19 mouse cellular contexts compared by ENCODE assay signal in genomic region chr2:41302796-41303195, GRCm38 (mm10).
DNase-seq lines count a peak whose midpoint lies in the region; ATAC-seq lines count a peak whose summit lies in the region.
"Had no signal": no experiment of that assay in that cellular context is flagged by ENCODE, and none has a peak within 500 bp of the region (broad histone marks: within the 10 kb centered on the region; RNA-seq: fewer than 3 reads in every experiment).

No protein-coding gene starts in this region.

- ATAC-seq in cerebellum, adult (ENCODE audit: insufficient number of reproducible peaks, low FRiP score, low TSS enrichment) = no peak
- ATAC-seq: forebrain, embryonic 15.5 days; intestine, postnatal 0 days had no signal

- peak; percentile 6 for DNase-seq in cerebellum, adult 11-12 months
- DNase-seq in cerebellum, postnatal 4 days (ENCODE audit: low spot score in 2 of 2) = no peak
- DNase-seq in cerebellum, adult 9-11 months = peak; percentile 11
- peak; percentile 63 for DNase-seq in A20 (ENCODE audit: low read depth, low spot score)
- peak; percentile 44 to 71 for DNase-seq in cerebellum, postnatal 14 days
- no peak for DNase-seq in ovary, postnatal 14 days (ENCODE audit: low spot score)
- DNase-seq in layer of hippocampus, postnatal 14 days (ENCODE audit: low spot score in 2 of 2) = no peak
- DNase-seq: adrenal gland, adult 2 months; adrenal gland, postnatal 14 days; B cell, adult 2 months; embryo, embryonic 11 days; gastrocnemius, postnatal 25 days; heart, adult 18-20 months; heart, postnatal 10 days; heart, postnatal 36 days; kidney, adult 2 months had no signal

Comparison
In these comparisons a context has a peak if more than half of its experiments do, and no peak if none do; other contexts are left out.
1. DNase-seq: peak in cerebellum, adult 11-12 months (single experiment), cerebellum, adult 9-11 months (single experiment), A20 (single experiment) and cerebellum, postnatal 14 days (2 of 2); none in cerebellum, postnatal 4 days (0 of 2), ovary, postnatal 14 days (single experiment) and layer of hippocampus, postnatal 14 days (0 of 2).